Comparison of ENCODE assay signal across 8 mouse cellular contexts in the genomic region with DNA sequence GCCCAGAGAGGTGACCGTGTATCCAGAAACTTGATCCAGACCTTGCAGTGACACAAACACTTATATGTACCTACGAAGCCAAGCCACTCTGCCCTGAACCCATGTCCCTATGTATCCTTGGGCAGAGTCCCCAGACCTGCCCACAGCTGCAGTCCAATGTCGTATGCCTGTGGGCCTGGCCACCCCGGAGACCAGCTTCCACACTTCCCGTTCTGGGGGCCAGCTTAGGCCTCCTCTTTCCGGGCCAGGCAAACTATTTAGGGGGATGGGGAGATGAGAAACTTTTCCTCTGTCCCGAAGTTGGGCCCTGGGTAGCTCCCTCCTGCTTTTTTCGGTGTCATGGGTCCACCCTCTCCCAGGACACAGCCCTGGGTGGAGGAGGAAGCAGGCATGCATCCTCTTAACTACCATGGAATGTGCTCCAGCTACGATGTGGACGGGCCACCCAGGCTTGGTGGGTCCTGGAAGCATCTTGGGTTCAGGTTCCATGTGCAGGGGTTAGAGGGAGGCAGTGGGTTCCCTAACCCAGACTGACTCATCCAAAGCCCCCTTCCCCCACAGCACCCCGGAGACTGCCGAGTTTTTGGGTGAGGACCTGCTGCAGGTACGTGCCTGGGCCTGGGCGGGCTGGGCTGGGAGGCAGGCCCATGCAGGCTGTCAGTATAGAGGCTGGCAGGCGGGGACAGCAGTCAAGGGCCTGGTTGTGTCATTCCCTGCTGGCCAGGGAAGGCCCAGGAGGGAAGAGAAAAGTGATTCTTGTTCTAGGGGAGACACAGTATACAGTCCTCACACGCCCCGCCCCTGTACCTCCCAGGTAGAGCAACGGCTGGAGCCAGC. TPM values are rescaled to one million over a fixed set of nuclear protein-coding genes. Genes with fewer than 3 reads are reported as not detected.
DNase-seq lines count a peak whose midpoint lies in the region; ATAC-seq lines count a peak whose summit lies in the region.

No protein-coding gene starts in this region.

- H3K4me3 ChIP-seq in embryonic facial prominence, embryonic 11.5 days (ENCODE audit: low read depth, low read length) = peak overlapping the region; percentile 57
- H3K4me3 ChIP-seq in midbrain, embryonic 15.5 days = peak overlapping the region; percentile 49; the same call in 1 of the 2 replicates

- DNase-seq in kidney, postnatal 10 days = peak; percentile 32
- no peak for DNase-seq in kidney, adult 18-20 months
- DNase-seq in embryonic facial prominence, embryonic 11.5 days (ENCODE audit: low spot score) = peak; percentile 14
- peak; percentile 48 for DNase-seq in induced T-regulatory cell, adult 2 months (ENCODE audit: low read depth)
- DNase-seq in layer of hippocampus, postnatal 36 days = no peak

- ATAC-seq in embryonic facial prominence, embryonic 11.5 days (replicated peaks; ENCODE audit: insufficient number of reproducible peaks, low FRiP score, low TSS enrichment, low read depth) = 0 out of 2 replicates have a peak, but pooled peaks have one; percentile 29
- no peak for ATAC-seq in midbrain, embryonic 15.5 days (replicated peaks)
- no peak for ATAC-seq in activated CD4-positive, CD25-positive, alpha-beta regulatory T cell, adult 4 months
- no peak for ATAC-seq in inflammation-experienced regulatory T-cells, adult 6 months

- no peaks in the 10 kb centered on the region for H3K36me3 ChIP-seq in embryonic facial prominence, embryonic 11.5 days (replicated peaks; ENCODE audit: control insufficient read depth, insufficient read depth, low read depth, low read length)
- no peaks in the 10 kb centered on the region for H3K36me3 ChIP-seq in midbrain, embryonic 15.5 days (replicated peaks)

- H3K27me3 ChIP-seq in embryonic facial prominence, embryonic 11.5 days (ENCODE audit: control insufficient read depth, insufficient read depth, low read length) = no peaks in the 10 kb centered on the region
- H3K27me3 ChIP-seq in midbrain, embryonic 15.5 days (replicated peaks) = peaks cover 28% of the 10 kb centered on the region

- H3K4me2 ChIP-seq in embryonic facial prominence, embryonic 11.5 days (ENCODE audit: low read depth, low read length) = peak overlapping the region; percentile 89
- peak overlapping the region; percentile 97 for H3K4me2 ChIP-seq in midbrain, embryonic 15.5 days

- 14% methylated on average over 18 of the region's 18 CpGs for WGBS in embryonic facial prominence, embryonic 11.5 days
- 27% methylated on average over 18 of the region's 18 CpGs for WGBS in midbrain, embryonic 15.5 days

- peak overlapping the region; percentile 54 for H3K27ac ChIP-seq in embryonic facial prominence, embryonic 11.5 days (replicated peaks; ENCODE audit: low read depth, low read length)
- no peak overlapping the region for H3K27ac ChIP-seq in midbrain, embryonic 15.5 days

- no peaks in the 10 kb centered on the region for H3K9me3 ChIP-seq in embryonic facial prominence, embryonic 11.5 days (replicated peaks; ENCODE audit: control insufficient read depth, low read length)
- H3K9me3 ChIP-seq in midbrain, embryonic 15.5 days = no peaks in the 10 kb centered on the region

- H3K9ac ChIP-seq in embryonic facial prominence, embryonic 11.5 days (replicated peaks; ENCODE audit: low read length) = peak overlapping the region; percentile 68
- no peak overlapping the region; the same call in 1 of the 2 replicates for H3K9ac ChIP-seq in midbrain, embryonic 15.5 days

- H3K4me1 ChIP-seq in embryonic facial prominence, embryonic 11.5 days (ENCODE audit: control insufficient read depth, insufficient read depth, low read length) = peaks cover 4% of the 10 kb centered on the region
- H3K4me1 ChIP-seq in midbrain, embryonic 15.5 days = peaks cover 18% of the 10 kb centered on the region

RNA-seq across cellular contexts. Expression of a gene that starts 1.2 kb away (rescaled TPM):
- 25.2 and 29.7 TPM in 2 replicates for polyA plus RNA-seq in embryonic facial prominence, embryonic 11.5 days (2014; fragmentation: Nextera tagmentation; extraction: Ambion mirVana)
- 3.6 and 4.2 TPM in 2 replicates for polyA plus RNA-seq in midbrain, embryonic 15.5 days (2015; fragmentation: Nextera tagmentation; extraction: Ambion mirVana)
- 10 to 100 TPM; 32.0 to 33.3 TPM for total RNA-seq in layer of hippocampus, postnatal 36 days (2021)
- 10 to 100 TPM; 43.8 to 75.5 TPM for polyA plus RNA-seq in activated CD4-positive, CD25-positive, alpha-beta regulatory T cell, adult 4 months (2017; shearing (Covaris generic))
- polyA plus RNA-seq in inflammation-experienced regulatory T-cells, adult 6 months (2017; shearing (Covaris generic)) = 10 to 100 TPM; 49.5 to 72.6 (median 52.6) TPM

RNA-seq across cellular contexts. Expression of a gene that starts 1.3 kb away (rescaled TPM):
- polyA plus RNA-seq in embryonic facial prominence, embryonic 11.5 days (2014; fragmentation: Nextera tagmentation; extraction: Ambion mirVana) = 0.17 and 0.58 TPM in 2 replicates
- not detected in 2 replicates for polyA plus RNA-seq in midbrain, embryonic 15.5 days (2015; fragmentation: Nextera tagmentation; extraction: Ambion mirVana)
- total RNA-seq in layer of hippocampus, postnatal 36 days (2021) = under 1 TPM in 1 of 2 experiments, not detected in 1; 0.33 TPM
- polyA plus RNA-seq in activated CD4-positive, CD25-positive, alpha-beta regulatory T cell, adult 4 months (2017; shearing (Covaris generic)) = not detected
- polyA plus RNA-seq in inflammation-experienced regulatory T-cells, adult 6 months (2017; shearing (Covaris generic)) = not detected

RNA-seq across cellular contexts. Expression of a gene that starts 12.9 kb away (rescaled TPM):
- 32.9 and 35.7 TPM in 2 replicates for polyA plus RNA-seq in embryonic facial prominence, embryonic 11.5 days (2014; fragmentation: Nextera tagmentation; extraction: Ambion mirVana)
- 112 and 125 TPM in 2 replicates for polyA plus RNA-seq in midbrain, embryonic 15.5 days (2015; fragmentation: Nextera tagmentation; extraction: Ambion mirVana)
- 100 to 1,000 TPM; 171 to 176 TPM for total RNA-seq in layer of hippocampus, postnatal 36 days (2021)
- 1 to 10 TPM; 2.5 TPM for polyA plus RNA-seq in activated CD4-positive, CD25-positive, alpha-beta regulatory T cell, adult 4 months (2017; shearing (Covaris generic))
- polyA plus RNA-seq in inflammation-experienced regulatory T-cells, adult 6 months (2017; shearing (Covaris generic)) = 1 to 10 TPM in 2 of 3 experiments, under 1 TPM in 1; 0.94 to 3.8 (median 3.3) TPM

RNA-seq across cellular contexts. Expression of a gene that starts 23.8 kb away (rescaled TPM):
- polyA plus RNA-seq in embryonic facial prominence, embryonic 11.5 days (2014; fragmentation: Nextera tagmentation; extraction: Ambion mirVana) = 21.1 and 22.6 TPM in 2 replicates
- polyA plus RNA-seq in midbrain, embryonic 15.5 days (2015; fragmentation: Nextera tagmentation; extraction: Ambion mirVana) = 50.7 and 50.8 TPM in 2 replicates
- 10 to 100 TPM; 56.2 to 58.6 TPM for total RNA-seq in layer of hippocampus, postnatal 36 days (2021)
- polyA plus RNA-seq in activated CD4-positive, CD25-positive, alpha-beta regulatory T cell, adult 4 months (2017; shearing (Covaris generic)) = 10 to 100 TPM; 13.8 to 18.1 TPM
- polyA plus RNA-seq in inflammation-experienced regulatory T-cells, adult 6 months (2017; shearing (Covaris generic)) = 10 to 100 TPM; 11.9 to 22.5 (median 16.1) TPM

RNA-seq across cellular contexts. Expression of a gene that starts 25.7 kb away (rescaled TPM):
- polyA plus RNA-seq in embryonic facial prominence, embryonic 11.5 days (2014; fragmentation: Nextera tagmentation; extraction: Ambion mirVana) = 547 and 598 TPM in 2 replicates
- 80.4 and 93.5 TPM in 2 replicates for polyA plus RNA-seq in midbrain, embryonic 15.5 days (2015; fragmentation: Nextera tagmentation; extraction: Ambion mirVana)
- 10 to 100 TPM; 18.2 to 19.2 TPM for total RNA-seq in layer of hippocampus, postnatal 36 days (2021)
- polyA plus RNA-seq in activated CD4-positive, CD25-positive, alpha-beta regulatory T cell, adult 4 months (2017; shearing (Covaris generic)) = 1,000 to 10,000 TPM in 1 of 2 experiments, 100 to 1,000 TPM in 1; 804 to 1,171 TPM
- 1,000 to 10,000 TPM in 1 of 3 experiments, 100 to 1,000 TPM in 2; 309 to 2,729 (median 443) TPM for polyA plus RNA-seq in inflammation-experienced regulatory T-cells, adult 6 months (2017; shearing (Covaris generic))

Comparison
In these comparisons a context has a peak if more than half of its experiments do, and no peak if none do; other contexts are left out.
1. DNase-seq: peak in kidney, postnatal 10 days (single experiment), embryonic facial prominence, embryonic 11.5 days (single experiment) and induced T-regulatory cell, adult 2 months (single experiment); none in kidney, adult 18-20 months (single experiment) and layer of hippocampus, postnatal 36 days (0 of 2).